Mouse (Mus musculus) fibroblast of lung, adult 2 months (primary cell): ENCODE data around the gene Zfp541.

Experiments
- DNase-seq: peaks from one replicate; pipeline ENCODE4 v3.0.0-alpha.2; 2011; ENCODE audit warnings: low read depth

Zfp541 gene

DNA sequence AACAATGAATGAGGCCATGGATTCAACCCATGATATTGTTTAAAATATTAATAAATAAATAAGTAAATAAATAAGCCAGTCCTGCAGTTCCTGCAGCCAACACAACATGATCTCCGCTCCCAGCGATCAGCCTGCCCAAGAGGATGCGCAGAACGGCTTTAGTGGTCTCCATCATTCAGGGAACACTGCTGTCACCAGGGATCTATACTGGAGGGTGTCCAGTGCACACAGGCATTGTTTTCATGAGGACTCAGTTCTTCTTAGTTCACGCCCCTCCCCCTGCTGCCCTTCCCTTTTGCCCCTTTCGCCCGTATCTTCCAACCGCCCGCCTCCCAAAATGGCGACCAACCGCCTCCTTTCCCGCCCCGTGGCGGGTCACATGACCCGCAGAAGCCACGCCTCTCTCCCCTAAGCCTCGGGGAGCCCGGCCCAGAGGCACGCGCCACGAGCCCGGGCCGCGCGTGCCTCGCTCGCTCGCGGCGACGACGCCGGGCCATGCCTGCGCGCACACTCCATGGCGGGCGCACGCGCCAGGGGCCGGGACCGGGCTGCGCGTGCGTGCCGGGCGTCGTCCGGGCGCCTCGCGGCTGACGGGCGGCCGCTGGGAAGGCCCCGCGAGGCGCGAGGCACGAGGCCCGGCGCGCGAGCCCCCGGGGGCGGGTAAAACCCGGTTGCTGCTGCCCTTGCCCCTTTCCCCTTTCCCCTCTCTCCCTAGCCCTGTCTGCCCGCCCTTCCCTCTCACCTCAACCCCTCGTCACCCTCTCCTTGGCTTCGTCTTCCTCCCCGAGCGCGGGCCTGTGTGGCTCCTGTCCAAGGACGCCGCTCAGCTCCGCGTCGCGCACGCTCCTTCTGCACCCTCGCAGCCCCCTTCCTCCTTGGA is at the start of gene Zfp541:
Zfp541 (plus strand) TSS at position 596 of the 880 bp plus-strand sequence.
- no peak for DNase-seq

DNA sequence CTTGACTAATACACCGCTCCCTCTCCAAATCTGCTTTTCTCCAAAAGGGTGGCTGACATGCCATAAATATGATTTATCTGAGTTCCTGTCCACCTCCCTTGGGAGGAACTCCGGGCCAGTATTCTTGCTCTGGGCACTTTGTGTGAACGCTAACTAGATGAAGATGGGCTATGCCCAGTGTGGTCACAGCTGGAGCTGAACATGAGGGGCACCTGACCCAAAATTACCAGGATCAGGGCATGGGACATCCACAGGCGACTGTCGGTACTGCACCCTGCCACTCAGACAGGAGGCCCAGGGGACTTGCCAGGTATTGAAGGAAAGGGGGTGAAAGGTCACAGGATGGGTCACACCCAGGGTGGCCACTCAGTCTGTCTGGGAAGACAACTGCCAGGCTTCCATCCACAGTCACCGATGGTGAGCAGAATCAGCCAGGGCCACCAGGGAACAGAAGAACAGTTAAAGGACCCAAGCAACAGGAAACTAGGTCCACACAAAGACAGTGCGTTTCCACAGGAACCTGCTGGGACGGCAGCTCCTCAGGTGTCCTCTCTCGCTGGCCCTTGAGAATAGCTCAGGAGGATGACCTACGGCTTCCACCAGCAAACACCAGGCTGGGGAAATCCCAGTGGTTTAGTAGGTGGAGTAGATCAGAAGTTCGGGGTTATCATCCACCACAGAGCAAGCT is 48.9 kb upstream of the Zfp541 start:
- DNase-seq: no peak

DNA sequence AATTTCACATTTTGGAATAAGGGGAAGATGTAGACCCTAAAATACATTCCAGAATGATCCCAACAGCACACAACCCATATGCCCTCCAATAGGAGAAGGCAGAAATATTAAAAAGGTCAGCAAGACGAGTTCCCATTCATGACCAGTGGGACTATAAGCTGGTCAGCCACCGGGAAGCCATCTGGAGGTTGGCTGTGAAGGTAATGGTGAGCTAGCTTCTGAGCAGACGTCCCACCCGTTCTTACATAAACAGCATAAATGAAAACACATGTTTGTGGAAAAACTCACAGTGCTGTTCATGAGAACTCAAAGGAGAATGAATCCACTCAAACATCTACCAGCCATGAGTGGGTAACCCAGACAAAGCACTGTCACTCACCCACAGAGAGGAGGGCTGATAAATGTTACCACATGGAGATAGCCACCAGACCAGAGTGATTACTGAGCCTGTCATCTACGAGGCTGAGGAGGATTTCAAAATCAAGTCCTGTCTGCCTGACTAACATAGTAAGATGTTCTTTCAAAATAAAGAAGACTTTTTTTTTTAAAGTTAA is 47.8 kb upstream of the Zfp541 start:
- DNase-seq: no peak

DNA sequence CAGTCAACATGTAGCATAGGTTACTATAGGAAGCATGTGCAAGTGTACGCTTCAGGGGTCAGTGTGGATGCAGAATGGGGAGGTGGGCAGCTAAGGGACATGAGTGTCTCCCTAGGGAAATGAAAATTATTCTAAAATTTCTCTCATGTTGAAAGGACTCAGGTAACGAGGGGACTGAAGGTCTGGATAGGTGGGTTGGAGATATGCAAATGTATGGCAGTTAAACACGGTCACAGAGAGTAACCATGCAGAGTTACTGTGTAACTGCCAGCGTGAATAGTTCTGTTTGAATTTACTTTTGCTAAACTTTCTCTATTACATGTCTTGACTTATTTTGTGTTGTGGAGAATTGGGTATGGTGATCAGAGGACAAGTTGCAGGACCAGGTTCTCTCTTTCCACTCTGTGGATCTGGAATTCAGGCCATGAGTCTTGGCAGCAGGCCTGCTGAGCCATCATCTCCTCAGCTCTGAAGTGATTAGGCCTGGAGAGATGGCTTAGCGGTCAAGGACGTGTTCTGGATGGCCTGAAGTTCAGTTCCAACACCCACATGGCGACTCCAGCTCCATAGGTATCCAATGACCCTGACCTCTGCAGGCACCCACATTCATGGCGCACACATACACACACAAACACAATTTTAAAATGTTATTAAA is 47.0 kb upstream of the Zfp541 start:
- no peak for DNase-seq

DNA sequence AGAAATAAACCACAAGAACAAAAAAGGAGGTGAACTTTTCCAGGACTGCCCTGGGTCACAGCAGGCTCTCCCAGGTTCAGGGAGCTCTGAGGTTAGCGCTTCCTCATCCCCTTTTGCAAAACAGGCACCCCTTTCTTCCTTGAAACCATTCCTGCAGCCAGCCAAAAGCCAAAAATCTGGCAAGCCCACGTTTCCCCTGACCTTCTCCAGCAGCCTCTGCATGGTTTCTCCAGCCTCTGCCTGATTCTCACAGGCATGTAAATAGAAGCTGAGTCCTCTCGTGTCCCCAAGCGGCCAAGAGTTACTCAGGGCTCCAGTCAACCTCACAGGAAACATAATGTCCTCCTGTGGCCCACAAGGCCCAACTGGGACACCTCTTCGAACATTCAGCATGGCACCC is 46.2 kb upstream of the Zfp541 start:
- no peak for DNase-seq

DNA sequence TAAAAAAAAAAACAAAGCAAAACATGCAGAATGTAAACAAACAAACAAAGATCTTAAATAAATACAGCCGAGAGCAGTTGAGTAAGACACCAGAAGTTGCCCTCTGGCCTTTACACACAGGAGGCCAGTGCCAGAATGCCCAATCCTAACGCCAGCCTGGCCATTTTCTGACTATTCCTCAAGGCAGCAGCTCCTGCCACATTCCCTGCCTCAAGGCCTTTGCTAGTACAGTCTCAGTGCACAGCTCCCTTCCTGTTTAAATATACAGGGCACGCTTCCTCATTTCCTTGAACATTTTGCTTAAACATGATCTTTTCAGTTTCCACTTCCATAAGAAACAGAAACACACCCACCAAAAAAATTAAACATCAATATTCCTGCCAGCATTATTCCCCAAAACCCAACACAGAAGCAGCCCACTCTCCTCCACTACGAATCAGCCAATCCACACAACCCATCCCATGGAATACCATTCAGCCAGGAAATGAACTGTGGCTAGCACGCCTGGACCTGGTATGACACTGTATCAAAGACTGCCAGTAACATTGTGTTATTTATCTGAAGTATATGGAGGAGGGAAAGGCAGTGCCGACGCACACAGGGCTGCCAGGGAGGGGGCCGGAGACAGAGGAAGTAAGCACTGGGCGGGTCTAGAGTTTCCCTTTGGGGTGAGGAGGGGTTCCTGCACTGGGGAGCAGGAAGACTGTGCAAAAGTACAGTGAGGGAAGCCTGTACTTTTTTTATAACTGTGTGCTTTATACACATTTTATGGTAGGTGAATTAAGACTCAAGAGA is 43.4 kb upstream of the Zfp541 start:
- no peak for DNase-seq

DNA sequence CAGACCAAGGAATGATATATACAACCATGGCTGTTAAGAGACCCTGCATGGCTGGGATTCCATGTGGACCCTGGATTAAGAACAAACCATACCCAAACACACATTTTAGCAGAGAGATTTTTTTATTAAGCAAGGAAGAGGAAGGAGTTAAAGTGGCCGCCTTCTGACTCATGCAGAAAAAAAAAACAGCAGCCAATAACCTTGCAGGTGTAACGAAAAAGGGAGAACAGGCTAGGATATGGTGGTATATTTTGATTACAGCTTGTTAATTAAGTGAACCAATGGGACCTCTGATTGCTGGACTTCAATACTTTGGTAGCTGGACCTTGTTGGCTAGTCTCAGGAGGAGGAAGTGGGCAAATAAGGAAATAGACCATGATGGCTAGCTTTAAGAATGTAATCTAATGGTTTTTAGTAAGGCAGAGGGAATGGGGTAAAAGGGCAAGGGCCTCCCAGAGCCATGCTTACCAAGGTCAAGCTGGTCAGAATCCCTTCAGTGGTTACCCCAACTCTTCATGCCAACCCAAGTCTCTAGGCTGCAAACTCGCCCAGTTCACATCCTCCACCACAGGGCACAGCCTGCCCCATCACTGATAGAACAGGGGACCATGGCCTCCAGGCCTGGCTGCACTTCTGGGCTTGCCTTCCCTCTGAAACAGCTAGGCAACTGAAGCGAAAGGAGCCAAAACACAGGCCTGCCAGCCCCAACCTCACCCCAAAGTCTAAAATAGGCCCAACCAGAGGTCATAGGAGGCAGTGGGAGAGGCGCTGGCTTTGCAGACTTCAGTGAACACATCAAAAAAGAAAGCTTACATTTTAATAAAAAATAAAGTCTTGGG is 42.1 kb upstream of the Zfp541 start:
- DNase-seq: no peak

DNA sequence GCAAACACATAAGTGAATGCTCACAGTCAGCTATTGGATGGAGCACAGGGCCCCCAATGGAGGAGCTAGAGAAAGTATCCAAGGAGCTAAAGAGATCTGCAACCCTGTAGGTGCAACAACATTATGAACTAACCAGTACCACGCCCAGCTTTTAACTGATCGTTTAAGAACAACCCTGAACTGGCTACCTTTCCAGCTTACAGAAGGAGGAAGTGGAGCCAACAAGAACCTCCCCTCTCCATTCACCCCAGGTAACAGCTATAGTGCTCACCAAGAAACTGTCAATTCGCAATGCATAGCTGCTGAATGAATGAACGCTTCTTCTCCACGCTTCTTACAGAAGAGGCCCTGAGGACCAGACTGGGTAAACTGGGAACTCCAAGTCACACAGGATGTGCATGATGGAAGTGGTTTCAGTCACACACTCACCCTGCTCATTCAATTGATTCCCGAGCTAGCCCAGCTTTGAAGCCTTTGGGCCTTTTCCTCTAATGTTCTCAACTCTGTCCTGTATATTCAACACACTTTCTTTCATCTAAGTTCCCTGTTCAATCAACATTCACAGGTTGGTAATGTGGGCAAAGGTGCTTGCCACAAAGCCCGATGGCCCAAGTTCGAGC is 36.9 kb upstream of the Zfp541 start:
- no peak for DNase-seq

DNA sequence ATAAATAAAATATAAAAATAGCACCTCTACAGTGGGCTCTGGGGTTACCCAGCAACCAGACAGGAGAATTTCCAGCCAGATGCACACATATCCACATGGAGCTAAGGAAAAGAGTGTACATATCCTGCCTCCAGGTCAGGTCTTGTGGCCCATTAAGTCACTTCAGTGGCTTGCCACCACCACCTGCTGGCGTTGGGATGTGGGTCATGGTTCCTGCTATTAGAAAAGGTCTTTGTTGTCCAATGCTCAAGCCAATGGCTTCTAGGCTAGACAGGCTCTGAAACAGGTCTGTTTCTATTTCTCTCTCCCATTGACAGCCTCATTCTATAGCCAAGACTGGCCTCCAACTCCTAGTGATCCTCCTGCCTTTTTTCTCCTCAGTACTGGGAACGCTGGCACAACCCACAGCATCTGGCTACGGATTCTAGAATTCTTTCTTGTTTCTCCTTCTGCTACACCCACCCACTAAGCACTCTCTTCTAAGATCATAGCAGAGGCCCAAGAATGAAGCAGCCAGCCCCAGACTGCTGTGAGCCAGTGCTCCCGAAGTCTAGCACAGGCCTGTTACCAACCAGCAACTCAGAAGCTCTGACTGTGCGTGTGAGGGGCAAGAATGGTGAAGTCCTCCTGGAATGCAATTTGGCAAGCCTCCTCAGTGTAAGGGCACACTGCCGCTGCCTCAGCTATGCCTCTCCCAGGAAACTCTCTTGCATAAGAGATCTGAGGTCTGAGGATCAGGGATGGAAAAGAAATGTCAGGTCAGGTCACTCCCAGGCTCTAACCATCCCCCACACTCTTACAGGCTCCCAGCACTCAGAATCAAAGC is 33.3 kb upstream of the Zfp541 start:
- peak; percentile 84 for DNase-seq

DNA sequence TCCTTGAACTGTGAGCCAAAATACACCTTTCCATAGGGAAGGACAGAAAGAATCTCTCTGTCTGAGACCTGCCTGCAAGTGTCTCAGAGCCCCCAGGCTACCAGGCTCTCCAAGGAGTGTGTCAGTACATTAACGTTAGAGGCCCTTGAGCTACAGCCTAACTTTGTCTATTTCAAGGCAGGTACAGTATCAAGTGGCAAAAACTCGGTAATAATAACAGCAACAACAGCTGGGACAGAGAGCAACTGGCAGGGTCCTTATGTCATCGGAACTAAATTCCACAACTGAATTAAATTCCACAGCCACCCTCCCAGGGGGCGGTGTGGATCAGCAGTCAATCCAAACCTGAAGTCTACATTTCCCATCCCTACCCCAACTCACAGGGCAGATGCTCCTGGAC is 30.5 kb upstream of the Zfp541 start:
- no peak for DNase-seq

DNA sequence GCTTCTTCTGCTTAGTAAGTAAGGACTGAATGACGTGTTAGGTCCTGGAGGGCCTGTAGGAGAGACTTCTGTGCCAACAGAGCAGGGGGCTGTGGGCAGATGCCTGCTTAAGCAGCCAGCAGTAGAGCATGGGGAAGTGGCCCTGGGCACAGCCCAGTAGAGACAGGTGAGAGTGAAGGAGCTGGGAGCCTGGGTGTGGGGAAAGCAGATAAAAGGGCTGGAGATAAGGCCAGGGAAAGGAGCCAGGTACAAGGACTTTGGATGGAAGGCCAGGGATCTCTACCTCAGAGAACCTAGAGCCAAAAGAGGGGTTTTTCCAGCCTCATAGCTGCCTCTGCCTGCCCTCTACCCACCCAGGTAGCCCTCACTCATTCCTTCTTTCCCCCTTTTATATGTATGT is 28.6 kb upstream of the Zfp541 start:
- no peak for DNase-seq

DNA sequence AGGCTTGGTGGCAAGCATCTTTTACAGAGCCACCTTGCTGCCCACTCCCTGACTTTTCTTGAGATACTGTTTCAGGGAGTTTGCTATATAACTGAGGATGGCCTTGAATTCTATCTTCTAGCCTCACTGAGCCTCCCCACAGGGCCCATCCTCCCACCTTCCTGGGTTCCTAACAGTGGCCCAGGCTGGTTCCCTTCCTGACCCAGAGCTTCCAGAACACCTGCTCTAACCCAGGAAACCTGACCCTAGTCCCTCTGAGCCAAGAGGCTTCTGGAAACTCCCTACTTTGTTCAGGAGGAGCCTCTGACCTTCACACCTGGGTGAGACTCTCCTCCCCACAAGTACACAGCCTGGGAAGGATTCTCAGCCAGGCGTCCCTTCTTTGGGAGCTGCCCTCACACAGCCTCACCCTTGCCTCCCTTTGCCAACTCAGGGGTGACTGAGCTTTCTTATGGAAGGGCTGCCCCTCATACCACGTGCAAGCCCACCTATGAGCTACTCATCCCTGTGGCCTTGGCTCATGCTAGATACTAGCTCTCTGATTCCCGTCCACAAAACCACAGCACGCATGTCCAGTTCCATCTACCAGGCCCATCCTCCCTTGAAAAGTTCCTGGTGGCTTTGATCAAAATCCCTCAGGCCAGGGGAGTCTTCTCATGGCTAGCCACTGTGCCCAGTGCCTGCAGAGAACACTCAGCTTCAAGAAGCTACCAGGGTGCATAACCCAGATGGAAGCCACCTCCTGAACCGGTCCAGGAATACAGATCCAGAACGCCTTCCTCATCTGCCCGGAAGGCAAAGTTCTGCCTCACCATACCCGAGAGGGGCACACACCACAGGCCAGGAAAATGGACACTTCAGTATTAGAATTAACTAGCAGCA is 27.8 kb upstream of the Zfp541 start:
- DNase-seq: no peak

DNA sequence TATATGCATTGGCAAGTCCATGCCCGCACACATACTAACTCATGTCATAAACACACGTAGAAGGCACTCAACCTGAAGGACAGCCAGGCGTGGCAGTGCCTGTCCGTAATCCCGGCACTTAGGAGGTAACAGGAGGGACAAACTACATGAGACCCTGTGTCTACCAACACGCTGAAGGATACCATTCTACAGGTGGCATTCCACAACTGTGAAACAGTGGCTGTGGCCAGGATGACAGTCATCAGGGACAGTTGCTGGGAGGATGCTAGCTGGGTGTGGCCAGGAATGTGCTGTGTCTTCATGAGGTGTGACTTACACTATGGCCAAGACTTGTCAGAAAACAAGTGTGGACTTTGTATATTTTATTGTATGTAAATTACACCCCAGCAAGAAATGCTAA is 24.6 kb upstream of the Zfp541 start:
- no peak for DNase-seq

DNA sequence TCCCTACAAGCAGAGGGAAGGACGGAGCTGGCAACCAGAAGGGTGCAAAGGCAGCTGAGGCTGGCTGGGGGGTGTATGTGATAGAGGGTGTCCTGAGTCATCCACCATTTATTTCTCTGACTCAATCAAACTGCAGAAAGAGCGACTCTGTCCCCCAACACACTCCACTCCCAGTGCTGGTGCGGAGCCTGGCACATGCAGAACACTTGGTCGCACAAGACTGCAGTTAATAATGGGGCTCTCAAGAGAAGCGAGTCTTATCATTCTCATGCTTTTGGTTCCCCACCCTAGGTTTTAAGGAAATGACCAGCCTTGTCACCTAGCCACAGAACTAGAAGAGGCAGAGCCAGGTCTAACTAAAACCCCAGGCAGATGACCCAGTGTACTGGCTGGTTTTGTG is 22.3 kb upstream of the Zfp541 start:
- no peak for DNase-seq

DNA sequence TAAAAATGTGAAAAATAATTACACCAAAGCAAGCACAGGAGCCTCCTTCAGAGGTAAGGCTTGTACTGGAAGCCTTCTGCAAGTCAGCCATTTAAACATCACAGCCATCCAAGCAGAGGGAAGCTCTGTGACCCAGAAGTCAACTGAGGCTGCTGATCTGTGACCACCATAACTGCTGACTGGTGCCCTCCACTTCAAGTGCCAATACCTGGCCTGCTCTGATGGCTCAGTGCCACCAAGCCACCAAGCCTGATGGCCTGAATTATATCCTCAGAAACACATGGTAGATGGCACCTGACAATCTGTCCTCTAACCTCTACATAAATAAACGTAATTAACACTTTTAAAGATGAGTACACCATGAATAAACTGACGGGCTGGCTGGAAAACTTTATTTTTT is 20.4 kb upstream of the Zfp541 start:
- DNase-seq: no peak

DNA sequence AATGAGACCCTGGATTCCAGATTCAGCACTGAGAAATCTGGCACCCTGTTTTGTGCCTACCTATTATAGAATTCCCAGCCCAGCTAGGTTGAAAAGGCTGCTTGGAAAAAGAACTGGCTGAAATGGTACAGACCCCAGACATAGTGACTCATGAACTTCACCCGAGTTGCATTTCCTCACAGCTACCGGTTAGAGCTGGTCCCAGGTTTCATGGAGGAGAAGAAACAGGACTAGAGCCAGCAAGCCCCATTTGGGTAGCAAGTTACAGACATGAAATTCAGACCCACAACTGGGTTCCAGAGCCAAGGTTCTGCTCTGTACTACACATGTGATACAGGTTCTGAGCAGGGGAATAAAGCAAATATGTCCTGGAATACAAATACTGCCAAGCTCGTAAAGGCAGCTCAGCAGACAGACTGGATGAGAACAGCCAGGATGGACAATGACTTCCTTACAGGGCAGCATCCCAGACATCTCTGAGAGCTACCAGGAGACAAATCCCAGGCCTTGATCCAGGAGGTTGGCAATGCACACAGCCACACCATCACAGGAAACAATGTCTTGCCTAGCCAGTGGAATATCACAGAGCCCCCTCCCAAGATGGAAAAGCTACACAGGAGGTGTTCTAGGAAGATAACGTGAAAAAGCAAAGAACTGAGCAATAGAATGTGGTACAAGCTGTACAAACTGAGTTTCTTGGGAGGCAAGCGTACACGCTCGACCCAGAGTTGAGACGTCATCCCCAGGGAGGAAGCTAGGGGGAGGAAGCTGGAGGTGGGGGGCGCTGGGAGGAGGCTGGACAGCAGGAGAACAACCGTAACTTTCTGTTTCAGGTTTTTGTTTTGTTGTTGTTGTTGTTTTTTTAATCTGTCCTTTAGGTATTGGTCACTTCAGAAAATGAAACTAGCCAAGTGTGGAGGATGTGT is 18.5 kb upstream of the Zfp541 start:
- peak; percentile 66 for DNase-seq

DNA sequence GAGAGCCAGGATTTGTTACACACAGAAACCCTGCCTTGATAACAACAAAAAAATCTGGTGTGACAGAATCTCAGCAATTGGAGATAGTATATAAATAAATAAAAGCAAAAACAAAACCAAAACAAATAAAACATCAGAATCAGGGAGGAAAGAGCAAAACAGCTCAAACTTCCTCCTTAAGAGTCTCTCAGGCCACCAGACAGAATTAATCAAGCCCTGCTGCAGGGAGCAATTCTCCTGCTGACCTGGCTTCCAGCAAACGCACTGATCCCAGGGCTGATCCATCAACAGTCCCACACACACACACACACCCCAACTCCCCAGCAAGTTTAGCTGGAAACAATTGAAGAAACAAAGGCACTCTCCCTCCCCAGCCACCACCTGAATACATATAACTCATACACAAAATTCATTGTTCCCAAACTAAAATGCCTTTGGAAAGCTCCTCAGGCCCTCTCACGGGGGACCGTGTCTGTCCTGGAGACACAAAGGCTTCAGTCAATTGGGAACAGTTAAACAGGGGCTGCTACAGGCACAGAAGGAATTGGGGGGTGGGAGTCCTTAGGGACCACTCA is 17.7 kb upstream of the Zfp541 start:
- no peak for DNase-seq
